9 mouse cellular contexts compared by ENCODE assay signal in the genomic region with DNA sequence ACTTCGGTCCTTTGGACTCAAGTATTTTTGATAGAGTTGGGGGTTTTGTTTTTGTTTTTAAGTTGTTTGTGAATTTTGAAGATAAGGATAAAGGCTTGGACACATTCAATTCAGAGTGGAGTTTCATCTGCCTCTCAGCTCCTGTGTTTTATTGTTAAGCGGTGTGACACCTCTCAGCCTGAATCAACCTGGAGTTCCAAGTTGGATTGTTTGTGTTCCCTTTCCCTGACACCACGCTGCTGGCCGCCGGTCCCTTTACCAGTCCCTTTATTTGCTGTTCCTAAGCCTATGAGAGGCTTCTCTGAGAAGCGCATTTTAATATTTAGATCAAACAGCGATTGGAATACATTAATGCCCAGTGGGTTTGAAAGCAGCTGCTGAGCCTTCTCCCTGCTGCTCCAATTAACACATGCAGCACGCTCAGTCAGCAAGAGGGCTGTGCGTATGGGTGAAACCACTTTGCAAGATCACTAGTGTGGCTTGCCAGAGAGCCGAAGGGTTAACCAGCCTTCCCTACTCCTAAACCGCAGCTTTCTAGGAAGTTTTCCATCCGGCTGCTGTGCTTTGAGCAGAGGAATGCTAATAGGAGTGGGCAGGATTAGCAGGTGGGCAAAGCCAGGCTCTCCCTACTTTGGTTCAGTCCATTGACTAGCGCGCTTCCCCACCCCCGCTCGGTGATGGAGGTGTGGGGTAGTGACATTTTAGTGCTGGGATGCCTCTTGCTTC.
DNase-seq lines count a peak whose midpoint lies in the region; ATAC-seq lines count a peak whose summit lies in the region.
"Had no signal": no experiment of that assay in that cellular context is flagged by ENCODE, and none has a peak within 500 bp of the region (broad histone marks: within the 10 kb centered on the region; RNA-seq: fewer than 3 reads in every experiment).

No protein-coding gene starts in this region.

- H3K27me3 ChIP-seq in heart, embryonic 11.5 days (ENCODE audit: control insufficient read depth, insufficient read depth, low read length), result no peaks in the 10 kb centered on the region
- H3K27me3 ChIP-seq in hindbrain, embryonic 15.5 days, result no peaks in the 10 kb centered on the region
- no peaks in the 10 kb centered on the region for H3K27me3 ChIP-seq in neural tube, embryonic 13.5 days

- ATAC-seq in heart, embryonic 11.5 days (replicated peaks; ENCODE audit: insufficient number of reproducible peaks, low FRiP score, low TSS enrichment), result no peak
- ATAC-seq in hindbrain, embryonic 15.5 days (ENCODE audit: low FRiP score, low read depth), result peak; percentile 83
- ATAC-seq in neural tube, embryonic 13.5 days (ENCODE audit: low read depth), result peak; percentile 80

- peaks cover 3% of the 10 kb centered on the region; the same call in 1 of the 2 replicates for H3K4me1 ChIP-seq in heart, embryonic 11.5 days (ENCODE audit: control insufficient read depth, insufficient read depth, low read length)
- H3K4me1 ChIP-seq in hindbrain, embryonic 15.5 days (replicated peaks), result peaks cover 47% of the 10 kb centered on the region
- peaks cover 70% of the 10 kb centered on the region for H3K4me1 ChIP-seq in neural tube, embryonic 13.5 days (replicated peaks)

- H3K36me3 ChIP-seq in heart, embryonic 11.5 days (ENCODE audit: control insufficient read depth, insufficient read depth, low read length), result no peaks in the 10 kb centered on the region
- H3K36me3 ChIP-seq in hindbrain, embryonic 15.5 days, result no peaks in the 10 kb centered on the region
- H3K36me3 ChIP-seq in neural tube, embryonic 13.5 days, result no peaks in the 10 kb centered on the region

- DNase-seq in heart, postnatal 25 days (ENCODE audit: low spot score), result no peak
- peak; percentile 63 for DNase-seq in embryo, embryonic 9.5 days (ENCODE audit: extremely low spot score)
- peak; percentile 50 to 55 for DNase-seq in left cerebral cortex, postnatal 10 days (ENCODE audit: extremely low spot score in 1 of 2, low spot score in 2 of 2)
- DNase-seq in gastrocnemius, postnatal 36 days, result no peak
- DNase-seq in ovary, adult 18-20 months (ENCODE audit: low spot score), result no peak

- H3K4me2 ChIP-seq in heart, embryonic 11.5 days, result peak overlapping the region; percentile 73
- H3K4me2 ChIP-seq in hindbrain, embryonic 15.5 days, result peak overlapping the region; percentile 87
- H3K4me2 ChIP-seq in neural tube, embryonic 13.5 days, result peak overlapping the region; percentile 83

- no peak overlapping the region for H3K27ac ChIP-seq in heart, embryonic 11.5 days (ENCODE audit: low read depth, low read length)
- peak overlapping the region; percentile 85 for H3K27ac ChIP-seq in hindbrain, embryonic 15.5 days (replicated peaks)
- H3K27ac ChIP-seq in neural tube, embryonic 13.5 days (replicated peaks), result peak overlapping the region; percentile 81
- H3K27ac ChIP-seq: macrophage had no signal

- H3K9me3 ChIP-seq in heart, embryonic 11.5 days (replicated peaks; ENCODE audit: control insufficient read depth, low read length), result no peaks in the 10 kb centered on the region
- H3K9me3 ChIP-seq in hindbrain, embryonic 15.5 days, result no peaks in the 10 kb centered on the region
- H3K9me3 ChIP-seq in neural tube, embryonic 13.5 days, result no peaks in the 10 kb centered on the region

- peak overlapping the region; percentile 44; the same call in 1 of the 2 replicates for H3K9ac ChIP-seq in heart, embryonic 11.5 days (ENCODE audit: low read depth, low read length)
- peak overlapping the region; percentile 33; the same call in 1 of the 2 replicates for H3K9ac ChIP-seq in hindbrain, embryonic 15.5 days
- peak overlapping the region; percentile 72 for H3K9ac ChIP-seq in neural tube, embryonic 13.5 days

- peak overlapping the region; percentile 37 for H3K4me3 ChIP-seq in heart, embryonic 11.5 days (ENCODE audit: low read depth, low read length)
- peak overlapping the region; percentile 44 for H3K4me3 ChIP-seq in hindbrain, embryonic 15.5 days
- peak overlapping the region; percentile 49 for H3K4me3 ChIP-seq in neural tube, embryonic 13.5 days

- intact Hi-C loops in heart, postnatal 25 days (cut with DNase I), result no loop called here
- intact Hi-C loops in left cerebral cortex, postnatal 10 days (cut with DNase I), result loop anchor here (2.0 to 5.0 kb wide), 2 partner anchors 45 to 86 kb away; no protein-coding TSS in a partner anchor
- intact Hi-C loops in gastrocnemius, postnatal 36 days (cut with DNase I), result no loop called here

- WGBS in heart, embryonic 11.5 days (ENCODE audit: insufficient replicate concordance), result 3% methylated on average over 16 of the region's 16 CpGs
- WGBS in hindbrain, embryonic 15.5 days, result 1% methylated on average over 16 of the region's 16 CpGs
- WGBS in neural tube, embryonic 13.5 days, result 2% methylated on average over 16 of the region's 16 CpGs

Comparison
In these comparisons a context has a peak if more than half of its experiments do, and no peak if none do; other contexts are left out.
1. DNase-seq: peak in embryo, embryonic 9.5 days (single experiment) and left cerebral cortex, postnatal 10 days (2 of 2); none in heart, postnatal 25 days (single experiment), gastrocnemius, postnatal 36 days (0 of 2) and ovary, adult 18-20 months (single experiment).
2. Peak in every context shown above with its lines, with median percentiles within 50 percentile points of each other: H3K4me2 ChIP-seq, H3K4me3 ChIP-seq and H3K9ac ChIP-seq.